Mouse (Mus musculus): ENCODE data around the gene Kpna2.
A peak's percentile ranks its signal among the peaks of the same experiment; 100 is the strongest.
"Not testable (repeated sequence)": the region's sequence is repeated elsewhere in the genome, so short reads cannot be mapped to it uniquely, and the experiment has no call there.

Gene Kpna2

DNA sequence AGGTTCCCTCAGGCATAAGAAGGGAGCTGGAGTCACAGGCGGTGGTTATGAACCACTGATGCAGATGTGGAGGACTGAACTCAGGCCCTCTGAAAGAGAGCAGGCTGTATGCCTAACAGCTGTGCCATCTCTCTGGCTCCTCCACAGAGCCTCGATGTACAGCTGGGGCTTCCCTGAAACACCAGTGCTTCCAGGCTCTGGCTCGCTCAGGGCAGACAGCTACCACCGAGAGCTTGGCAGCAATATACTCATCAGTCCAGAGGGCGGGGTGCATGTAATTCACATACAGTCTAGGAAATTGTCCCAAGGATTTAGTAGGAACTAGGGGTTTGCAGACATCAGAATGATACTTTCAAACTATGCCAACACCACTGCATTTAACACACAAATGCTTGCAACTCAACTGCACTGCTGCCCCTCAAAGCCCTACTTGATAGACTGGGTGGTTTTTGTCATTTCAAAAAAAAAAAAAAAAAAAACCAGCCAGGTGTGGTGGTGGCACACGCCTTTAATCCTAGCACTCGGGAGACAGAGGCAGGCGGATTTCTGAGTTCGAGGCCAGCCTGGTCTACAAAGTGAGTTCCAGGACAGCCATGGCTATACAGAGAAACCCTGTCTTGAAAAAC, 13.2 kb downstream of the Kpna2 start:
- DNase-seq (ENCODE audit: low read depth, low spot score), result not testable (repeated sequence)

DNA sequence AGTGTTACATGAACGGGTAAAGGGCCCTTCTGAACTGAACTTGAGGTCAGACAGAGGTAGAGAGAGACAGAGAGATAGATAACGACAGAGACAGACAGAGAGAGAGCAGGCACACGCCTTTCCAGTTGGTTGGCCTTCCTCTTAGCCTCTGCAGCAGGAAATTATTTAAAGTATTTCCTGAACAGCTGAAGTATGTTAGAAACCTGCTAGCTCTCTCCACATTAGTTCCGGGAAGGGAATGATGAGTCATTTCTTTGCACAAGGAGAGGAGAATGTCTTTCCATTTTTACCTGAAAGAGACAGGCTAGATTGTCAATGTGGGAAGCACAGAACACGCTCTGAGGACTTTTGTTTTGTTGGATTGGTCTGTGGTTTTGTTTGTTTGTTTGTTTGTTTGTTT, 17.0 kb downstream of the Kpna2 start:
- DNase-seq (ENCODE audit: low read depth, low spot score), result no peak

- DNase-seq (ENCODE audit: low read depth, low spot score), result no peak
Measured at GRCm38 (mm10) chr11:106981787-106982186, 17.6 kb downstream of the Kpna2 start.

GRCm38 (mm10) chr11:106980455-106980854, 18.9 kb downstream of the Kpna2 start:
- DNase-seq (ENCODE audit: low read depth, low spot score), result peak; percentile 57

DNA sequence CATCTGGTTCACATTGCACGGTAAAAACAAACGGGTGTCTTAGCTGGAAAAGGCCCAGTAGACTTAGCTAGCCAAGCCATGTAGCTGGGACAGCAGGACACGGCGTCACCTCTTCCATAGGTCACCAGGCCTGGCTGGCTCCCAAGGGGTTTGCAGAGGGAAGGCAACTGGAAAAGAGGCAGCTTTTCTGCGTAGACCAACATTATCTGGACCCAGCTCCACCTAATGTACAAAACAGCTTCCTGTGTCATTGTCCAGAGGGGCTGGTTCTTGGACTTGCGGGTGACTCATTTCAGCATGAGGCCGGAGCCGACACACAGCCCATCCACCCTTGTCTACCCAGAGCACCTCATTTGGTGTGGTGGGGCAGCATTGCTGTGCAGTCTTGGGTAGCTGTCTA, 23.1 kb downstream of the Kpna2 start:
- DNase-seq (ENCODE audit: low read depth, low spot score), result no peak

DNA sequence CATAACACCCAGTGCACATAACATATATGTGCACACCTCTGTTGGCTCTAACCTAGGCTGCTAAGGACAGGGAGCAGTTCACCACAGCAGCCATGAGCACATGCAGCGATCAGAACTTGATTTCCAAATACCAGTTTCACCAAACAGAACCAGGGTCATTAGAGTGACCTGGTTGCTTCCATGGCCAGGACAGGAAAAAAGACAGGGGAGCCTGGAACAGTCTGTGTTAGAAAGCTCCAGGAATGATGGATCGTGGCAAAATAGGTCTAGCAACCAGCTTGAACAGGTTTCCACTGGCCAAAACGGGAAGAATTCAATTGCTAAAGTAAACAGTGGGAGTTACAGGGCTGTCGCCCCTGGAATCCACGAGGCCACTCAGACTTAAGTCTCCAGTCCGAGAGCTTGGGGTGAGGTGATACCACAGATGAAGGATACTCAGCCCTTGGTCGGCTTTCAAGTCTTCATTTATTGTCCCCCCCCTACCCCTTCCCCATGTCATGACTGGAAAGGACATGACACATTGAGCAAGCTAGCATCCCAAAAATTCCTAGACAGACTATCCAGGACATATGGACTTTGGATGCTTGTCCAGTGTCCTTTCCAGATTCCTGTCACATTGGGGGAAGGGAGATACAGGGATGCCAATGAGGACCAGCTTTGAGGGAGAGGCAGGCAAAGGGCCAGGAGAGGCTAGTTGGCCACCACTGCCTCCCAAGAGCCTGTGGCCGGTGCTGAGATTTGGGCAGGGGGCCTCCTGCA, 23.7 kb downstream of the Kpna2 start:
- no peak for DNase-seq (ENCODE audit: low read depth, low spot score)

- DNase-seq (ENCODE audit: low read depth, low spot score), result no peak
Measured at GRCm38 (mm10) chr11:106974440-106974839, 24.9 kb downstream of the Kpna2 start.

- no peak for DNase-seq (ENCODE audit: low read depth, low spot score)
Measured at GRCm38 (mm10) chr11:106973016-106973415, 26.3 kb downstream of the Kpna2 start.

DNA sequence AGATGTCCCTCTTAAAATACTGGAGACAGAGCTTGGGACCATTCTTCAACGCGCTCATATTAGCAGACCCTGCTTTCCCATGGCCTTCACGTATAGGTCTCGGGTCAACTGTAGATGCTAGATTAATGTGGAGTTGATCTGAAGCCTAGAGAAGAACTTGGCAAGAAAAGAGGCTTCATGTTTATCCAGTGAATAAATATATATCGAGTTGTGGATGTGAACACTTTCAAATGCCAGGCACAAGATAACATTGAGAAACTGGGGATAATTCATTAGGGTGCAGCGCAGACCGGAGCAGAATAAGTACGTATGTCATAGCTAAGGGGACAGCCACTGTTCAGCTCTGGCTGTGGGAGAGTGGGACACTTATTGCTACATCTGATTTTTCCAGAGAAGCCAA, 29.5 kb downstream of the Kpna2 start:
- no peak for DNase-seq (ENCODE audit: low read depth, low spot score)

GRCm38 (mm10) chr11:106967630-106968029, 31.7 kb downstream of the Kpna2 start:
- DNase-seq (ENCODE audit: low read depth, low spot score), result no peak

DNA sequence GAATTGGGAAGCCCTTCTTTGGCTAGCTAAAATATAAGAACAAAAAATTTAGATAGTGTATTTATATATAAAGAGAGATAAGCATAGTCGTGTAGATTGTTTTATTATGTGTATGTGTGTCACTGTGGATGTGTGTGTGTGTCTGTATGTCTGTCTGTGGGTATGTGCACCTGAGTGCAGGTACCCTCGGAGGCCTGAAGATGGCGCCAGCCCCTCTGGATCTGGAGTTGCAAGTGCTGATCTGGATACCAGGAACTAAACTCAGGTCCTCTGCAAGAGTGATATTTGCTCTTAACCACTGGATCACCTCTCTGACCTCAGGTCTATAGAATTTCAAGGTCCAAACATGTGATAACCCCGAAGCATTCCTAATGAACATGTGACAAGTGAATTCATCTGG, 33.5 kb downstream of the Kpna2 start:
- no peak for DNase-seq (ENCODE audit: low read depth, low spot score)

GRCm38 (mm10) chr11:106962310-106962709, 37.0 kb downstream of the Kpna2 start:
- DNase-seq (ENCODE audit: low read depth, low spot score), result no peak

DNA sequence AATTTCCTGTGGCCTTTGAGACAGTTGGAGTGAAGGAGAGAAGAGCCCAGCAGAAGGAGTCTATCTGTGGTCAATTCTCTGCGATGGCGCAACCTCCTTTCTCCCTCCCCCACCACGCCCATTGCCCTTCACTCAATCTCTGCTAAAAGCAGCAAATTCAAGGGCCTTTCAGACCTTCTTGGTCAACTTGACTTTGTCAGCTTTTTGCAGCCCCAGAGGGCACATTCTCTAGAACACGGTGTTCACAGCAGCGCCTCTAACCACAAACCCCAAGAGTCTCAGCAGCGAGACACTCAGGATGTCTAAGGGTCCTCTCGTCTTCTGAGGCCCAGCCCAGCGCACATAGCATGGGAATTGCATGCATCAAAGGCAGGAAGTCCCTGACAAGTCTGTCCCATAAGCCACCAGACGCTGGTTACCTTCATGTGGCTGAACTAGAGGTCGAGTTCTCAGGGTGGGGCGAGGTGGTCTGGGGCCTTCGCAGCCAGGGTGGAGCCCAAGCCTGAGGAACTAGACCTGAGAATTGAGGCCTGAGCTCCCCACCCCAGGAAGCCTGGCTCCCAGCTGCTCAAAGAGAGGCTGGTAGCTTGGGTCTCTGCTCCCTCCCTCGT, 37.8 kb downstream of the Kpna2 start:
- no peak for DNase-seq (ENCODE audit: low read depth, low spot score)

DNA sequence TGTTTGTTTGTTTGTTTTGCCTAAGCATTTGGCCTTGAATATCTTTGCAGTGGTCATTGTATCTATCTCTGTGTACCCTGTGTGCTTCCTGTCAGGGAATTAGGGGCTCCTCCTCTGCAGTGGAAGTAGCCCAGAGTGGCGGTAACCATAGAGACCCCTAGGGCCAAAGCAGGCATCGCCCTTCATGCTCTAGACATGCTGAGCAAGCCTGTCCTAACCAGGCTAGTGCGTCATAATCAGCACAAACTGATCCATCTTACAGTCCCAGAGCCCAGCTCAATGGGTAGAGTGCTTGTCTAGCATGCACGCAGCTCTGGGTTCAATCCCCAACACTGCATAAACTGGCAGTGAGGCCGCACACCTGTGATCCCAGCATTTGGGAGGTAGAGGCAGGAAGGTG, 40.2 kb downstream of the Kpna2 start:
- DNase-seq (ENCODE audit: low read depth, low spot score), result no peak

DNA sequence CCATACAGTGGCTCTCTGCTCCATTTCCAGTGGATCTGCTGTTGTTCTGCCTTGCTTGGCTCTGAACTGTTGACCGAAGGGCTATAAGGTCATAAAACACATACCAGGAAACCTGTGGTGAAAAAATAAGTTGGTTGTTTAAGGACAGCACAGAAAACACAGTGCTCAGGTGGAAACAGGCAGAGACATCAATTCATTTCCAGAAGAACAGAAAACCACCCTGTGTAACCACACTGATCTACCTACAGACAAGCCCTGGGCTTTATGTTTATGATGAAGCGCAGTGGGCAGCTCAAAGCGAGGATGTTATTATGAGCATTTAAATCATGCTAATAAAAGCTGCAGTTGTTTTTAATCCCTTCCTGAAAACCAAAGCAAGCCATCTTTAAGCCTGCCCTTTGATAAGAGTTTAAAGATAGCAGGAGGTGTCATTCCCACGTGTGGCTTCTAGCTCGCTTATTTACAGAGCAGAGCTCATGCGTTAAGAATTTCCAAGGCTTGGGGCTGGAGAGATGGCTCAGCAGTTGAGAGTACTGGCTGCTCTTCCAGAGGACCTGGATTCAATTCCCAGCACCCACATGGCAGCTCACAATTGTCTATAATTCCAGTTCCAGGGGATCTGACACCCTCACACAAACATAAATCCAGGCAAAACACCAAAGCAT, 40.8 kb downstream of the Kpna2 start:
- no peak for DNase-seq (ENCODE audit: low read depth, low spot score)

DNA sequence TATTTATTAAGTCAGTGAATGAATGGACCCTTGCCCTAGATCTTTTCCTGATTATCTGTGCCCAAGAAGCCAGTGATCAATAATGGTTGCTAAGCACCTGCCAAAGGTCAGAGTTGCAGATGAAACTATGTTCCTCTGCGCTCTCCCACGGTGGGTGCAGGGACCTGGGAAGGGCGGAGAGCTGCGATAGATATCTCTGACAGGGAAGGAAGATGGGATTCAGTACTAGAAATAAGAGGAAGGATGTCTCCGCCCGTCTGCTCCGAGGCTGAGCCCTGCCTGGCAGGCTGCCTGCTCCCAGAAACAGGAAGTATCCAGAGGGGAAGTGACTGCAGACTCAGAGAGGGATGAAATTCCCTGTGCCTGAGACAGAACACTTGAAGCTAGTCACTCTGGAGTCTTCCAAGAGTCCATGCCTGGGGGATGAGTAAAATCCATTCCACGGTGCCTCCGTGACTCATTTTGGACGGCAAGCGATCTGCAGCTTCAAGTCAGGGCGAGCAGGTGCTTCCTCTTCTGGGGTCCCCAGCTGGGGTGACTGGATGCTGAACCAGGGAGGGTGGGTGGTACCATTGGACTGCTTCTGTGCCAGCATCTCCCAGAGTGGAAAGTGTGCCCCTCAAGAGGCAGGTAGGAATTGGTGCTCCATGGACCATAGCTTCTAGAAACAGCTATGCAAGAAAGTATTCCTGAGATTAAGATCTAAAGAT, 41.9 kb downstream of the Kpna2 start:
- DNase-seq (ENCODE audit: low read depth, low spot score), result no peak

DNA sequence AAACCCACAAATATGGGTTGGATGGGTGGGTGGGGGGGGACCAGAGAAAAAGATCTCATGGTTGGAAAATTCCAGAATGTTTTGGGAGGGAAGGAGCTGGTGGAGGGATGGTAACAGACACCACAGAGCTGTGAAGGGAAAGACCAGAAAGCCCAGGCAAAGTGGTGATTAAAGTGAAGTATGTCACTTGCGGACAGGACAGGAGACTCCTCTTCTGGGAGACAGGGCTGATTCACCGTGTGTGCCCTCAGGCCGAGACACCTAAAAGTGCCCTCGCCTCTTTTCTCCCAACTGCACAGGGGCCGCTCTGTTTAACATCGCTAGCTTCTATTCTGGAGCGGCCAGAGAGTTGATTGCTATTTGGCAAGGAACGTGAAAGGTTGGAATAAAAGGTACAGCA, 44.8 kb downstream of the Kpna2 start:
- no peak for DNase-seq (ENCODE audit: low read depth, low spot score)

DNA sequence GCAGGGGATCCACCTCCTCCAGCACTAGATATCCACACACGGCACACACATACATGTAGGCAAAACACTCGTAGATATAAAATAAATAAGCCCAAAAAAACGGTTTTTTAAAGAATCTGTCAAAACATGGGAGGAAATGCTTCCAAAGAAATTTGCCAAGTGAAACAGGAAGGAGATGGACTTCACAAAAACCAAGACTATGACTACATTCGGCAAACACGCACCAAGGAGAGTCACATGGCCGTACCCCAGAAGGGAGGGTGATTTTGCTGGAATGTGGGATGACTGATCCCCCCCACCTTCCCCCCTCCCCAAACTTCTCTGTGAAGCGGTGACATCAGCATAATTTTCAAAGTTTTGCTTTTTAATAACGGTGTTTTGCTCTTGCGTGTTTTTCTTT, 45.2 kb downstream of the Kpna2 start:
- no peak for DNase-seq (ENCODE audit: low read depth, low spot score)
